Mouse (Mus musculus) testis, postnatal 14 days (tissue): ENCODE results near the gene Kcng1.
A peak's percentile ranks its signal among the peaks of the same experiment; 100 is the strongest.

Source experiments
- DNase-seq: peaks from one replicate; pipeline ENCODE4 v3.0.0; 2021; ENCODE audit warnings: low spot score

Gene Kcng1

GRCm38 (mm10) chr2:168281582-168281981 lies at the start of gene Kcng1:
TSS of gene Kcng1 (minus strand) at chr2:168281736.
- no peak for DNase-seq

GRCm38 (mm10) chr2:168330421-168331070 lies 49.0 kb upstream of the Kcng1 start:
- DNase-seq: no peak

GRCm38 (mm10) chr2:168321716-168322374 lies 40.3 kb upstream of the Kcng1 start:
- DNase-seq: no peak

GRCm38 (mm10) chr2:168320388-168321182 lies 39.0 kb upstream of the Kcng1 start:
- no peak for DNase-seq

GRCm38 (mm10) chr2:168314646-168315446 lies 33.3 kb upstream of the Kcng1 start:
- DNase-seq: no peak

GRCm38 (mm10) chr2:168312504-168312903 lies 31.0 kb upstream of the Kcng1 start:
- no peak for DNase-seq

- DNase-seq: peak; percentile 83
These were observed 29.5 kb upstream of the Kcng1 start for GRCm38 (mm10) chr2:168311006-168311405.

- DNase-seq: no peak
These were observed 27.4 kb upstream of the Kcng1 start for GRCm38 (mm10) chr2:168308916-168309315.

GRCm38 (mm10) chr2:168299650-168300049 lies 18.1 kb upstream of the Kcng1 start:
- DNase-seq: no peak

GRCm38 (mm10) chr2:168296530-168296929 lies 15.0 kb upstream of the Kcng1 start:
- DNase-seq: no peak

- DNase-seq: no peak
These were observed 11.0 kb upstream of the Kcng1 start for GRCm38 (mm10) chr2:168292521-168292920.

GRCm38 (mm10) chr2:168292041-168292440 lies 10.5 kb upstream of the Kcng1 start:
- no peak for DNase-seq

GRCm38 (mm10) chr2:168289851-168290250 lies 8.3 kb upstream of the Kcng1 start:
- no peak for DNase-seq

GRCm38 (mm10) chr2:168289016-168289415 lies 7.5 kb upstream of the Kcng1 start:
- DNase-seq: no peak

GRCm38 (mm10) chr2:168286987-168287386 lies 5.5 kb upstream of the Kcng1 start:
- DNase-seq: no peak

GRCm38 (mm10) chr2:168285143-168285542 lies 3.6 kb upstream of the Kcng1 start:
- no peak for DNase-seq

GRCm38 (mm10) chr2:168280729-168281581 lies 581 bp downstream of the Kcng1 start:
- DNase-seq: no peak

GRCm38 (mm10) chr2:168274374-168274935 lies 7.1 kb downstream of the Kcng1 start:
- DNase-seq: peak; percentile 32

GRCm38 (mm10) chr2:168273387-168273786 lies 8.1 kb downstream of the Kcng1 start:
- no peak for DNase-seq

GRCm38 (mm10) chr2:168268033-168268432 lies 13.5 kb downstream of the Kcng1 start:
- DNase-seq: peak; percentile 51

GRCm38 (mm10) chr2:168260900-168261299 lies 20.6 kb downstream of the Kcng1 start:
- DNase-seq: no peak
